Mouse (Mus musculus) forebrain, embryonic 11.5 days (tissue): ENCODE measurements around the gene Gnai2. TPM values are rescaled to one million over a fixed set of nuclear protein-coding genes. Genes with fewer than 3 reads are reported as not detected.
A peak's percentile ranks its signal among the peaks of the same experiment; 100 is the strongest.

Source experiments
- ATAC-seq: fragments of 200-750 bp; cut with Nextera tagmentation; replicated peaks from 2 replicates; pipeline ENCODE4 v1.8.0; 2017; ENCODE audit warnings: moderate TSS enrichment; ENCODE audit not compliant: low FRiP score
- DNase-seq: peaks from one replicate; pipeline ENCODE4 v3.0.0-alpha.2; 2017; ENCODE audit warnings: low spot score
- H3K27ac ChIP-seq: fragments of 300-500 bp; sonication (generic); 2 replicates; pipeline ENCODE4 v1.5.1; 2014; ENCODE audit warnings: low read depth, low read length
- H3K27me3 ChIP-seq: fragments of 300-500 bp; sonication (generic); 2 replicates; pipeline ENCODE4 v1.6.1; 2014; ENCODE audit warnings: mild to moderate bottlenecking, low read length, mixed read lengths; ENCODE audit not compliant: control insufficient read depth, insufficient read depth
- H3K36me3 ChIP-seq: fragments of 300-500 bp; sonication (generic); 2 replicates; pipeline ENCODE4 v1.6.1; 2014; ENCODE audit warnings: mild to moderate bottlenecking, low read length, moderate library complexity, mixed read lengths; ENCODE audit not compliant: control insufficient read depth, insufficient read depth
- H3K4me1 ChIP-seq: fragments of 300-500 bp; sonication (generic); replicated peaks from 2 replicates; pipeline ENCODE4 v1.6.1; 2014; ENCODE audit warnings: low read length, mixed read lengths; ENCODE audit not compliant: control insufficient read depth, insufficient read depth
- H3K4me2 ChIP-seq: fragments of 300-500 bp; sonication (generic); 2 replicates; pipeline ENCODE4 v1.6.1; 2014; ENCODE audit warnings: low read depth, mild to moderate bottlenecking, low read length, moderate library complexity, mixed read lengths; ENCODE audit not compliant: severe bottlenecking
- H3K4me3 ChIP-seq: fragments of 300-500 bp; sonication (generic); 2 replicates; pipeline ENCODE4 v1.5.1; 2014; ENCODE audit warnings: low read depth, low read length
- H3K9ac ChIP-seq: fragments of 300-500 bp; sonication (generic); 2 replicates; pipeline ENCODE4 v1.6.1; 2014; ENCODE audit warnings: low read length
- H3K9me3 ChIP-seq: fragments of 300-500 bp; sonication (generic); 2 replicates; pipeline ENCODE4 v1.6.1; 2016; ENCODE audit warnings: low read length, mixed read lengths; ENCODE audit not compliant: control insufficient read depth
- WGBS: fragments of 180-500 bp; shearing (Covaris S2); extraction: QIAGEN DNeasy Blood & Tissue Kit; methylation state at CpG from one replicate; pipeline ENCODE4 v1.1.7; 2014; 5-methylcytosine and 5-hydroxymethylcytosine counted together
- polyA plus RNA-seq: library from polyadenylated mRNA; unstranded; fragments of >200 nt; fragmentation: Nextera tagmentation; extraction: Ambion mirVana; gene quantifications from 2 replicates; pipeline ENCODE4 v1.2.1, GENCODE M21; 2014

The Gnai2 gene
- polyA plus RNA-seq, 1 experiment from 2014 or later = 527 TPM

GRCm38 (mm10) chr9:107606591-107606990, 28.6 kb downstream of the Gnai2 start:
- no peak overlapping the region for H3K4me2 ChIP-seq
- no peak overlapping the region for H3K27ac ChIP-seq
- H3K4me1 ChIP-seq = peaks cover 43% of the 10 kb centered on the region
- H3K9ac ChIP-seq = peak overlapping the region; percentile 27
- DNase-seq (no peak), ATAC-seq (no peak)
- no peak overlapping the region for H3K4me3 ChIP-seq
- 17% methylated on average over 9 of the region's 9 CpGs for WGBS
- no peaks in the 10 kb centered on the region for H3K9me3 ChIP-seq
- H3K36me3 ChIP-seq = no peaks in the 10 kb centered on the region
- H3K27me3 ChIP-seq = no peaks in the 10 kb centered on the region

- Histone ChIP-seq H3K4me1 (peaks cover 39% of the 10 kb centered on the region), H3K27ac (no peak overlapping the region), H3K4me3 (no peak overlapping the region), H3K4me2 (no peak overlapping the region), H3K9me3 (no peaks in the 10 kb centered on the region), H3K36me3 (no peaks in the 10 kb centered on the region), H3K9ac (peak overlapping the region; percentile 45), H3K27me3 (no peaks in the 10 kb centered on the region)
- no peak for ATAC-seq
- no peak for DNase-seq
- 38% methylated on average over 23 of the region's 23 CpGs for WGBS
These were observed 30.0 kb downstream of the Gnai2 start for GRCm38 (mm10) chr9:107605041-107605661.

- H3K4me2 ChIP-seq = no peak overlapping the region
- H3K27ac ChIP-seq = no peak overlapping the region
- ATAC-seq (no peak), DNase-seq (no peak)
- H3K4me3 ChIP-seq = no peak overlapping the region
- 79% methylated on average over 6 of the region's 6 CpGs for WGBS
- no peaks in the 10 kb centered on the region for H3K27me3 ChIP-seq
- peaks cover 28% of the 10 kb centered on the region for H3K4me1 ChIP-seq
- no peaks in the 10 kb centered on the region for H3K9me3 ChIP-seq
- no peaks in the 10 kb centered on the region for H3K36me3 ChIP-seq
- no peak overlapping the region for H3K9ac ChIP-seq
These were observed 31.9 kb downstream of the Gnai2 start for GRCm38 (mm10) chr9:107603251-107603650.

GRCm38 (mm10) chr9:107602068-107602648, 33.0 kb downstream of the Gnai2 start:
- H3K9me3 ChIP-seq = no peaks in the 10 kb centered on the region
- no peaks in the 10 kb centered on the region for H3K27me3 ChIP-seq
- DNase-seq = peak; percentile 95
- no peaks in the 10 kb centered on the region for H3K36me3 ChIP-seq
- peaks cover 23% of the 10 kb centered on the region for H3K4me1 ChIP-seq
- 12% methylated on average over 10 of the region's 10 CpGs for WGBS
- peak; percentile 67 for ATAC-seq
- H3K27ac ChIP-seq = no peak overlapping the region
- no peak overlapping the region for H3K4me2 ChIP-seq
- no peak overlapping the region for H3K4me3 ChIP-seq
- H3K9ac ChIP-seq = peak overlapping the region; percentile 35

- ATAC-seq = no peak
- no peak for DNase-seq
- no peak overlapping the region for H3K27ac ChIP-seq
These were observed 33.9 kb downstream of the Gnai2 start for GRCm38 (mm10) chr9:107601275-107601674.

GRCm38 (mm10) chr9:107600745-107601144, 34.4 kb downstream of the Gnai2 start:
- Histone ChIP-seq H3K9ac (no peak overlapping the region), H3K4me2 (no peak overlapping the region), H3K27ac (no peak overlapping the region), H3K27me3 (no peaks in the 10 kb centered on the region), H3K36me3 (no peaks in the 10 kb centered on the region), H3K4me1 (peaks cover 16% of the 10 kb centered on the region), H3K4me3 (no peak overlapping the region), H3K9me3 (no peaks in the 10 kb centered on the region)
- DNase-seq = no peak
- ATAC-seq = no peak
- WGBS = 81% methylated on average over 12 of the region's 12 CpGs

More at GRCm38 (mm10) chr9:107601275-107601674, 33.9 kb downstream of the Gnai2 start:
- no peak overlapping the region for H3K4me3 ChIP-seq
- H3K9ac ChIP-seq = no peak overlapping the region
- H3K36me3 ChIP-seq = no peaks in the 10 kb centered on the region
- H3K9me3 ChIP-seq = no peaks in the 10 kb centered on the region
- 88% methylated on average over 11 of the region's 11 CpGs for WGBS
- H3K4me2 ChIP-seq = no peak overlapping the region
- H3K4me1 ChIP-seq = peaks cover 16% of the 10 kb centered on the region
- H3K27me3 ChIP-seq = no peaks in the 10 kb centered on the region

DNA sequence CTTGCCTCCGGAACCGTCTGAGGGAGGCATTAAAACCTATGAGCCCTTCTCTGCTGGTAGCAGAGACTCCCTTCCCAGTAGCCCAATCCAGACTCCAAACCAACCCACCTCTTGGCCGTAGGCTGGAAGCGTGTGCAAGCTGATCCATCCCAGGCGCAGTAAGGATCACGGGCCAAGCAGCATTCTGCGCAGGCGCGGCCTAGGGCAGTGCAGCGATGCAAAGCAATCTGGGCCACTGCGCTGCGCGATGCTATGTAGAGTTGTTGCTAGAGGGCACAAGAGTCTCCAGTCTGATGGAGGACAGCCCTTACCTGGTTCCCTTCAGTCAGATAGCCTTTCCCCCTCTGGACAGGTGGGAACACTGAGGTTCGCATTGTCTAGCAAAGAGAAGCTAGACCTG, 35.3 kb downstream of the Gnai2 start:
- no peaks in the 10 kb centered on the region for H3K36me3 ChIP-seq
- H3K27me3 ChIP-seq = no peaks in the 10 kb centered on the region
- H3K9me3 ChIP-seq = no peaks in the 10 kb centered on the region
- H3K4me2 ChIP-seq = no peak overlapping the region
- H3K4me1 ChIP-seq = peaks cover 11% of the 10 kb centered on the region
- DNase-seq = no peak
- no peak overlapping the region; the same call in 1 of the 2 replicates for H3K9ac ChIP-seq
- WGBS = 75% methylated on average over 14 of the region's 14 CpGs
- H3K4me3 ChIP-seq = no peak overlapping the region
- no peak for ATAC-seq
- no peak overlapping the region for H3K27ac ChIP-seq

DNA sequence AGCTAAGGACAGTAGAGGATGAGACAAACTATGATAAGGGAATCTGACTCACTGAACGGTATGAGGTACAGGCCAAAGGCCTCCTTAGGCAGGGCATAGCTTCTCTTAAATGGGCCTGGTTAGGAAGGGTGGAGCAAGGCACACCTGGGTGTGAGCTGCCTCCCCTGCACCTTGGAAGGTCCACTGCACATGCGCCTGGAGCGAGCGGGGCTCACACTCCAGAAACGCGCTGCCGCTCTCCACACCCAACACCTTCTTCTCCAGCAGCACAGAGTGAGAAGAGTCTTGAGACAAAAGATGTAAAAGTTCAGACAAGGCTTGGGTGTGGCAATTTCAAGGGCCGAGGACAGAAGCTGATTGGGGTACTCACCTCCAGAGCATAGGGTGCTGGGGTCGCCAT, 35.7 kb downstream of the Gnai2 start:
- DNase-seq (no peak), ATAC-seq (no peak)
- H3K4me3 ChIP-seq = no peak overlapping the region
- H3K4me1 ChIP-seq = peaks cover 7% of the 10 kb centered on the region
- 89% methylated on average over 9 of the region's 9 CpGs for WGBS
- no peak overlapping the region for H3K27ac ChIP-seq
- H3K9me3 ChIP-seq = no peaks in the 10 kb centered on the region
- no peak overlapping the region for H3K4me2 ChIP-seq
- H3K36me3 ChIP-seq = no peaks in the 10 kb centered on the region
- no peak overlapping the region for H3K9ac ChIP-seq
- no peaks in the 10 kb centered on the region for H3K27me3 ChIP-seq

DNA sequence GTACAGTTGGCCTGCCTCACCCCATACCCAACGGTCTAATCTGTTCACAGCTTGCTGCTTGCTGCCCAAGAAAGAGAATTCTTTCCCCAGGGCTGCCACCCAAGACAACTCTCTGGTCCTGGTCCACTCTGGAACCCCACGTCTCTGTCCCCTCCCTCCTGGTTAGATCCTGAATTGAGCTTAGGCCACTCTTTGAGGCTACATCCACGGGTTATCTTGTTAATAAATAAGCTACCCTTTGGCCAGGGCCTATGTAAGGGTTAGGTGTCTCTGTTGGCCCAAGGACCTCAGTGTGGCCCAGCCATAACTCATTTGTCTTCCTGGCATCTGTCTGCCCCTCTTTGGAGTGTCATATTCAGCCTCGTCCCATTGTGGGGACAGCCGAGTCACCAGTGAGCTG, 36.8 kb downstream of the Gnai2 start:
- peaks cover 6% of the 10 kb centered on the region for H3K4me1 ChIP-seq
- no peak overlapping the region for H3K4me2 ChIP-seq
- no peak overlapping the region for H3K9ac ChIP-seq
- H3K9me3 ChIP-seq = no peaks in the 10 kb centered on the region
- no peak for DNase-seq
- no peaks in the 10 kb centered on the region for H3K27me3 ChIP-seq
- no peak overlapping the region for H3K4me3 ChIP-seq
- no peak for ATAC-seq
- no peak overlapping the region for H3K27ac ChIP-seq
- H3K36me3 ChIP-seq = no peaks in the 10 kb centered on the region
- WGBS = 87% methylated on average over 5 of the region's 5 CpGs
